15 mouse cellular contexts compared by ENCODE assay signal in genomic region chr5:17835302-17836097, GRCm38 (mm10). TPM values are rescaled to one million over a fixed set of nuclear protein-coding genes. Genes with fewer than 3 reads are reported as not detected.
DNase-seq lines count a peak whose midpoint lies in the region; ATAC-seq and TF ChIP-seq lines count a peak whose summit lies in the region.
"Had no signal": no experiment of that assay in that cellular context is flagged by ENCODE, and none has a peak within 500 bp of the region (broad histone marks: within the 10 kb centered on the region; RNA-seq: fewer than 3 reads in every experiment).

No protein-coding gene starts in this region.

- no peaks in the 10 kb centered on the region for H3K27me3 ChIP-seq in embryonic facial prominence, embryonic 14.5 days (replicated peaks; ENCODE audit: control insufficient read depth, insufficient read depth, low read length)
- no peaks in the 10 kb centered on the region for H3K27me3 ChIP-seq in embryonic facial prominence, embryonic 10.5 days (replicated peaks; ENCODE audit: low read depth, poor library complexity, severe bottlenecking)
- H3K27me3 ChIP-seq in kidney, postnatal 0 days (ENCODE audit: insufficient read depth, low read length) = no peaks in the 10 kb centered on the region
- H3K27me3 ChIP-seq in CH12.LX (replicated peaks) = no peaks in the 10 kb centered on the region
- no peaks in the 10 kb centered on the region for H3K27me3 ChIP-seq in limb, embryonic 14.5 days (ENCODE audit: control insufficient read depth, insufficient read depth, low read length)
- no peaks in the 10 kb centered on the region for H3K27me3 ChIP-seq in hindbrain, postnatal 0 days (ENCODE audit: insufficient read depth, low read length)
- H3K27me3 ChIP-seq: liver, embryonic 13.5 days had no signal

- no peaks in the 10 kb centered on the region for H3K9me3 ChIP-seq in embryonic facial prominence, embryonic 14.5 days (ENCODE audit: control insufficient read depth, low read length)
- no peaks in the 10 kb centered on the region for H3K9me3 ChIP-seq in embryonic facial prominence, embryonic 10.5 days
- no peaks in the 10 kb centered on the region for H3K9me3 ChIP-seq in kidney, postnatal 0 days (replicated peaks; ENCODE audit: low read length)
- H3K9me3 ChIP-seq in CH12.LX (replicated peaks; ENCODE audit: low read length) = no peaks in the 10 kb centered on the region
- no peaks in the 10 kb centered on the region for H3K9me3 ChIP-seq in limb, embryonic 14.5 days (ENCODE audit: control insufficient read depth, low read length)
- H3K9me3 ChIP-seq in hindbrain, postnatal 0 days (ENCODE audit: low read length) = no peaks in the 10 kb centered on the region
- H3K9me3 ChIP-seq: liver, embryonic 13.5 days had no signal

- no peak for ATAC-seq in embryonic facial prominence, embryonic 14.5 days (ENCODE audit: low read depth)
- no peak for ATAC-seq in kidney, postnatal 0 days (replicated peaks; ENCODE audit: low FRiP score, low read depth)
- ATAC-seq in limb, embryonic 14.5 days (ENCODE audit: low FRiP score, low read depth) = peak; percentile 53; the same call in 1 of the 2 replicates
- ATAC-seq in hindbrain, postnatal 0 days = no peak

- no peaks in the 10 kb centered on the region for H3K36me3 ChIP-seq in embryonic facial prominence, embryonic 14.5 days (ENCODE audit: control insufficient read depth, insufficient read depth, low read length)
- no peaks in the 10 kb centered on the region for H3K36me3 ChIP-seq in embryonic facial prominence, embryonic 10.5 days (replicated peaks)
- H3K36me3 ChIP-seq in kidney, postnatal 0 days (ENCODE audit: insufficient read depth, low read length) = no peaks in the 10 kb centered on the region
- peaks cover 0 to 10% of the 10 kb centered on the region in 2 experiments for H3K36me3 ChIP-seq in CH12.LX (replicated peaks in 1 of 2; ENCODE audit: control insufficient read depth in 1 of 2, insufficient read depth in 1 of 2, low read length in 1 of 2)
- H3K36me3 ChIP-seq in limb, embryonic 14.5 days (ENCODE audit: control insufficient read depth, insufficient read depth, low read length) = no peaks in the 10 kb centered on the region
- no peaks in the 10 kb centered on the region for H3K36me3 ChIP-seq in hindbrain, postnatal 0 days (ENCODE audit: insufficient read depth, low read length)
- H3K36me3 ChIP-seq: liver, embryonic 13.5 days had no signal

- H3K4me1 ChIP-seq in embryonic facial prominence, embryonic 14.5 days (ENCODE audit: control insufficient read depth, insufficient read depth, low read length) = no peaks in the 10 kb centered on the region
- no peaks in the 10 kb centered on the region for H3K4me1 ChIP-seq in embryonic facial prominence, embryonic 10.5 days
- no peaks in the 10 kb centered on the region for H3K4me1 ChIP-seq in kidney, postnatal 0 days (replicated peaks; ENCODE audit: insufficient read depth, low read length)
- H3K4me1 ChIP-seq in CH12.LX (ENCODE audit: control insufficient read depth in 1 of 2, insufficient read depth in 2 of 2) = peaks cover 10 to 42% of the 10 kb centered on the region in 2 experiments; a peak in 3 of 4 replicates
- no peaks in the 10 kb centered on the region for H3K4me1 ChIP-seq in limb, embryonic 14.5 days (ENCODE audit: control insufficient read depth, insufficient read depth, low read length)
- H3K4me1 ChIP-seq in hindbrain, postnatal 0 days (ENCODE audit: insufficient read depth, low read length) = no peaks in the 10 kb centered on the region

- in situ Hi-C loops in CH12.LX (cut with MboI; ENCODE audit: low pct_ligation_motif_present, low pct_unique_long_range_greater_than_20kb, low sequenced_read_pairs) = no loop called here

- peaks cover 45% of the 10 kb centered on the region for H3K79me2 ChIP-seq in CH12.LX (replicated peaks; ENCODE audit: control insufficient read depth, extremely low read depth, insufficient read depth, poor library complexity, severe bottlenecking)

- peak; percentile 46; the same call in 1 of the 2 replicates for TF ChIP-seq POLR2A in CH12.LX (IDR thresholded peaks at IDR 0.05; ENCODE audit: low read depth, low read length)
- TF ChIP-seq POLR2A in limb, embryonic 14.5 days (IDR thresholded peaks at IDR 0.05; ENCODE audit: borderline replicate concordance, extremely low read depth, insufficient read depth, insufficient read length) = no peak

- WGBS in embryonic facial prominence, embryonic 14.5 days = 22% methylated on average over 4 of the region's 4 CpGs
- WGBS in embryonic facial prominence, embryonic 10.5 days = 41% methylated on average over 4 of the region's 4 CpGs
- 22% methylated on average over 4 of the region's 4 CpGs for WGBS in kidney, postnatal 0 days
- WGBS in limb, embryonic 14.5 days = 16% methylated on average over 4 of the region's 4 CpGs
- 13% methylated on average over 4 of the region's 4 CpGs for WGBS in hindbrain, postnatal 0 days

- no peak overlapping the region for H3K4me2 ChIP-seq in embryonic facial prominence, embryonic 14.5 days (ENCODE audit: low read depth, low read length)
- no peak overlapping the region for H3K4me2 ChIP-seq in kidney, postnatal 0 days (ENCODE audit: low read length)
- peak overlapping the region; percentile 55 for H3K4me2 ChIP-seq in CH12.LX (ENCODE audit: insufficient read depth, low read depth, poor library complexity, severe bottlenecking)
- H3K4me2 ChIP-seq in limb, embryonic 14.5 days (replicated peaks; ENCODE audit: low read depth, low read length, severe bottlenecking) = no peak overlapping the region
- no peak overlapping the region for H3K4me2 ChIP-seq in hindbrain, postnatal 0 days (ENCODE audit: low read depth, low read length)
- H3K4me2 ChIP-seq: liver, embryonic 13.5 days had no signal

- H3K27ac ChIP-seq in embryonic facial prominence, embryonic 14.5 days (replicated peaks; ENCODE audit: low read depth, low read length) = no peak overlapping the region
- H3K27ac ChIP-seq in embryonic facial prominence, embryonic 10.5 days (replicated peaks) = no peak overlapping the region
- H3K27ac ChIP-seq in kidney, postnatal 0 days = no peak overlapping the region
- H3K27ac ChIP-seq in CH12.LX (ENCODE audit: insufficient read depth, low read depth) = peak overlapping the region; percentile 88
- no peak overlapping the region for H3K27ac ChIP-seq in limb, embryonic 14.5 days (replicated peaks; ENCODE audit: low read depth, low read length)
- no peak overlapping the region for H3K27ac ChIP-seq in hindbrain, postnatal 0 days
- H3K27ac ChIP-seq: liver, embryonic 13.5 days had no signal

- dilution Hi-C loops in CH12.LX (cut with MboI; ENCODE audit: extremely low pct_ligation_motif_present, extremely low pct_unique_long_range_greater_than_20kb, low sequenced_read_pairs) = no loop called here

- peak; percentile 12 for DNase-seq in embryonic facial prominence, embryonic 14.5 days (ENCODE audit: low spot score)
- DNase-seq in embryonic facial prominence, embryonic 10.5 days (ENCODE audit: low spot score) = no peak
- peak; percentile 44 for DNase-seq in kidney, postnatal 0 days (ENCODE audit: low spot score)
- DNase-seq in kidney, adult 9 months = no peak
- DNase-seq in CH12.LX (ENCODE audit: extremely low read depth) = peak; percentile 93
- peak; percentile 6 for DNase-seq in limb, embryonic 14.5 days (ENCODE audit: low spot score)
- no peak for DNase-seq in hindbrain, postnatal 0 days (ENCODE audit: low spot score)
- DNase-seq in urinary bladder, postnatal 36 days (ENCODE audit: low spot score in 2 of 2) = no peak
- DNase-seq: adrenal gland, adult 8-10 months; cerebellum, adult 11 months; embryo, embryonic 11 days; gastrocnemius, postnatal 10 days; liver, embryonic 13.5 days; spleen, adult 18-20 months; thymus, adult 18-20 months had no signal

- TF ChIP-seq EP300 in CH12.LX (IDR thresholded peaks at IDR 0.05; ENCODE audit: low read length) = peak; percentile 95

- TF ChIP-seq CTCF in kidney, postnatal 0 days (IDR thresholded peaks at IDR 0.05; ENCODE audit: low read depth) = no peak
- no peak for TF ChIP-seq CTCF in CH12.LX (conservative IDR thresholded peaks at IDR 0.05 in 1 of 2, IDR thresholded peaks at IDR 0.05 in 1 of 2; ENCODE audit: low read depth in 2 of 2, low read length in 2 of 2)
- TF ChIP-seq CTCF in hindbrain, postnatal 0 days (IDR thresholded peaks at IDR 0.05; ENCODE audit: low read depth) = no peak

- no peak overlapping the region for H3K9ac ChIP-seq in embryonic facial prominence, embryonic 14.5 days (ENCODE audit: low read depth, low read length)
- H3K9ac ChIP-seq in kidney, postnatal 0 days (ENCODE audit: low read depth, low read length) = no peak overlapping the region
- H3K9ac ChIP-seq in CH12.LX (ENCODE audit: insufficient read depth, low read depth) = peak overlapping the region; percentile 81; the same call in 1 of the 2 replicates
- H3K9ac ChIP-seq in limb, embryonic 14.5 days (ENCODE audit: low read depth, low read length, severe bottlenecking) = no peak overlapping the region
- H3K9ac ChIP-seq in hindbrain, postnatal 0 days (replicated peaks; ENCODE audit: low read length) = no peak overlapping the region
- H3K9ac ChIP-seq: liver, embryonic 13.5 days had no signal

- TF ChIP-seq RAD21 in CH12.LX (IDR thresholded peaks at IDR 0.05; ENCODE audit: low read depth, low read length) = peak; percentile 19

- H3K4me3 ChIP-seq in embryonic facial prominence, embryonic 14.5 days (ENCODE audit: low read depth, low read length) = no peak overlapping the region
- no peak overlapping the region for H3K4me3 ChIP-seq in embryonic facial prominence, embryonic 10.5 days
- no peak overlapping the region for H3K4me3 ChIP-seq in kidney, postnatal 0 days (replicated peaks; ENCODE audit: low read depth, low read length)
- peak overlapping the region in 2 of 3 experiments; percentile 52 for H3K4me3 ChIP-seq in CH12.LX (replicated peaks in 1 of 3; ENCODE audit: low read depth in 2 of 3, low read length in 2 of 3, poor library complexity in 1 of 3)
- no peak overlapping the region for H3K4me3 ChIP-seq in limb, embryonic 14.5 days (replicated peaks; ENCODE audit: low read length)
- H3K4me3 ChIP-seq in hindbrain, postnatal 0 days (ENCODE audit: low read length) = no peak overlapping the region
- H3K4me3 ChIP-seq: liver, embryonic 13.5 days had no signal

TF ChIP-seq in CH12.LX, 34 proteins besides CTCF, POLR2A, EP300 and RAD21 (continues in another document):
- TF ChIP-seq POLR2AphosphoS2 (IDR thresholded peaks at IDR 0.05; ENCODE audit: low read depth, low read length) = 0 out of 2 replicates have a peak, but pooled peaks have one; percentile 8

RNA-seq across cellular contexts. Expression of gene Cd36, which starts 53.1 kb away (rescaled TPM):
- polyA plus RNA-seq in embryonic facial prominence, embryonic 14.5 days (2014; fragmentation: Nextera tagmentation; extraction: Ambion mirVana) = 44.3 and 49.6 TPM in 2 replicates
- 0.95 and 1.3 TPM in 2 replicates for polyA plus RNA-seq in embryonic facial prominence, embryonic 10.5 days (2016; fragmentation: Nextera tagmentation; extraction: Ambion mirVana)
- 22.6 and 25.0 TPM in 2 replicates for polyA plus RNA-seq in kidney, postnatal 0 days (2015; fragmentation: Nextera tagmentation; extraction: Ambion mirVana)
- total RNA-seq in CH12.LX (2012; rRNA removed) = 145 and 189 TPM in 2 replicates
- 690 and 774 TPM in 2 replicates for total RNA-seq in CH12.LX (2014; rRNA removed)
- polyA plus RNA-seq in CH12.LX (2012; ENCODE audit: insufficient read length, low read depth) = 608 and 652 TPM in 2 replicates
- polyA plus RNA-seq in limb, embryonic 14.5 days (2012; rRNA removed) = 10.6 and 16.4 TPM in 2 replicates
- 21.2 and 26.8 TPM in 2 replicates for polyA plus RNA-seq in limb, embryonic 14.5 days (2014; fragmentation: Nextera tagmentation; extraction: Ambion mirVana)
- total RNA-seq in hindbrain, postnatal 0 days (2014; rRNA removed) = 4.0 and 4.7 TPM in 2 replicates
- 4.9 and 5.1 TPM in 2 replicates for polyA plus RNA-seq in hindbrain, postnatal 0 days (2015; fragmentation: Nextera tagmentation; extraction: Ambion mirVana)

Comparison
In these comparisons a context has a peak if more than half of its experiments do, and no peak if none do; other contexts are left out.
1. DNase-seq: peak in embryonic facial prominence, embryonic 14.5 days (single experiment), kidney, postnatal 0 days (single experiment), CH12.LX (single experiment) and limb, embryonic 14.5 days (single experiment); none in embryonic facial prominence, embryonic 10.5 days (single experiment), kidney, adult 9 months (single experiment), hindbrain, postnatal 0 days (single experiment) and urinary bladder, postnatal 36 days (0 of 2).
2. H3K4me3 ChIP-seq: peak in CH12.LX (2 of 3); none in embryonic facial prominence, embryonic 14.5 days (single experiment), embryonic facial prominence, embryonic 10.5 days (single experiment), kidney, postnatal 0 days (single experiment), limb, embryonic 14.5 days (single experiment) and hindbrain, postnatal 0 days (single experiment).
3. RNA of gene Cd36, which starts 53.1 kb away (polyA plus RNA-seq): 608 to 652 TPM in CH12.LX; 44.3 to 49.6 TPM in embryonic facial prominence, embryonic 14.5 days, 10.6 to 26.8 TPM in limb, embryonic 14.5 days, 22.6 to 25.0 TPM in kidney, postnatal 0 days, 4.9 to 5.1 TPM in hindbrain, postnatal 0 days and 0.95 to 1.3 TPM in embryonic facial prominence, embryonic 10.5 days; every median in the first group is over 10 times any median in the second.